Mouse (Mus musculus) R1 (cell line): ENCODE data around the gene Cachd1.

Experiments used
- DNase-seq: peaks from one replicate; pipeline ENCODE4 v3.0.0-alpha.2; 2018; ENCODE audit warnings: low read depth, low spot score

The Cachd1 gene

DNA sequence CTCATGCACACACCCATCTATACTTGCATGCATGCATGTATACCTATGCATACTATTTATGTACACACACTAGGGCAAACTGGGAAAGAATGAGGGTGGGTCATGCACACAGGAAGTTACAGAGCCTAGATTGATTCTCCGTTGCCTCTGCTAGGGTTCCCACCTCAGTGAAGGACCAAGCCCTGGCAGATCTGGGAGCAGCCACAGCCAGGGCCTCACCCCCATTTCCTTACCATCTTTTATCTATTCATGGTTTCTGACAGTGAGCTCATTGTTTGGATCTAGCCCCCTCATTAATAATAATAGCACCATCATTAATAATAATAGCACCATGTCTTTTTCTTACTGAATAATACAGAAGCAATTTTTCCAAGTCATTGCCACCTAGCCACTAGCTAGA, 143.9 kb downstream of the Cachd1 start:
- DNase-seq = no peak

DNA sequence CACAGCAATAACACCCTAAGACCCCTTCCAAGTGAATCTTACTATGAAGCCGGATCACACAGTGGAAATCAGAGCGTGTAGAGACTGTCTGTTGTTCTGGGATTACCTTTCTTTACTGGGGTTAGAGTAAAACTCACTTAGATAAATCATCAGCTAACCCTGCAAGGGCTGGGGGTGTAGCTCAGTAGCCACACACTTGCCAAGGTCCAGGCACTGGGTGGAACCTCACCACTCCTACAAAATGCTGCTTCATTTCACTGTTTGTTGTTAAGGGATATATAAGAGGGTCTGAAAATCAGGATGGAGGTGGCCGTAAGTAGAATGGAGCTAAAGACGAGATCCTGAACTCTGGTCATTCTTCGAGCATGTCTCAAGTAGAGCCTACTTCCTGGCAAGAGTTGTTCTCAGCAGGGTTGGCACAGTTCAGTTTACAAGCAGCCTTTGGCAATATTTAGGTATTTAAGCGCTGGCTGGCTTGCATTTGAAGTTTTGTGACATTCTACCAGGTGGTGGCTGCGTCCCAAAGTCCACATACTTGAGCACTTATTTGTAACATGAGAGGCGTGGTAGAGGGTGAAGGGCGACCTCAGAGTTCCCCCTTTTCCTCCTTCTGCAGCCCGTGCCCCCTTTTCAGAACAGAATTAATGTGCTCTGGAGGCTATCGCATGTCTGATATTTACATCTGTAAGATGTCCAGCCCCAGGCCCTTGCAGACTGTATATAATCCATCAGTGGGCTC, 146.5 kb downstream of the Cachd1 start:
- no peak for DNase-seq

DNA sequence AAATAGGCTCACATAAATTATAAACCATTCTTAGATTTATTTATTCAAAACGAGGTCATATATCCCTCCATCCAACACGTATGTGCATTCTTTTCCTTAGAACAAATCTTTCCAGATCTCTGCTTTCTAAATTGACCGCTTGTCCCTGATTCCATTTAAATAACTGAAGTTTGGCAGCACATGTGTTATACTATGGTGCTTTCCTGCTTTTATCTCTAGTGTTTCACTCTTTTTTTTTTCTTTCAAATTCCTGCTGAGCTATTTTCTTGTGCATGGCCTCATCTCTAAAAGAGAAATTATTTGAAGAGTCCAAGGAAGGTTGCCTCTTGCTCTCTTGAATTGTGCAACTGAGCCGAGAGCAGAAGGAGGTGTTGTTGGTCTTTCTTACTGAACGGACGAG, 147.1 kb downstream of the Cachd1 start:
- no peak for DNase-seq

DNA sequence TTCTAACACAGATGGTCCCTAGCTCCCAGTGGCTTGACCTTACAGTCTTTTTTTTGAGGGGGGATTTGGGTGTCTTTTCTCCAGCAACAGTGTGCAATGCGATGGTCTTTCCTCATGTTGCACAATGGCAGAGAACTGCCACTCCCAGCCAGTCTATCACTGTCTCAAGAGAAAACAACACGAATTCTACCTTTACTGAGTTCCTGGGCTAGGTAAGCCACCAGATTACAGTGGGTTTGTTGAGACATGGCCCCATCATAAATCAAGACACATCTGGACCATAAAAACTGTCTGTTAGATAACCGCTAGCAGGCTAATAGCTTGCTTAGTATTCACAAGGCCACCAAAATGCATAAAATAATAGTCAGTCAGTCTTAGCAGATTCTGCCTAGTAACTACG, 147.8 kb downstream of the Cachd1 start:
- no peak for DNase-seq

DNA sequence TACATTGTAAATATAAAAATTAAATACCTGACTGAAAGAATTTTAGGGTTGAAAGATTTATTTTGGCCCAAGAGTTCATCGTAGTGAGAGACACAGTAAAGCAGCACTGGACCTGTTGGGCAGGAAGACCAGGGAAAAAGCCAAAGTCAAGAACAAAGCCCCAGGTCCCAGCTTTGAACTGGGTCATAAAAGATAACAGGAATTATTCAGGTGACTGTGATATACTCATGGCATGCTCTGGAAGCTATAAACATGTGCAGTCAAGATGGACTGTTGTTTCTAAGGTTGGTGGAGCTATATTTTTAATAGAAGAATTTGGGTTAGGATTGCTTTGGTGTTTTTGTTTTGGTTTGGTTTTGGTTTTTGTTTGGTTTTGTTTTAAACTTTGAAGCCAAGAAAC, 148.7 kb downstream of the Cachd1 start:
- no peak for DNase-seq

DNA sequence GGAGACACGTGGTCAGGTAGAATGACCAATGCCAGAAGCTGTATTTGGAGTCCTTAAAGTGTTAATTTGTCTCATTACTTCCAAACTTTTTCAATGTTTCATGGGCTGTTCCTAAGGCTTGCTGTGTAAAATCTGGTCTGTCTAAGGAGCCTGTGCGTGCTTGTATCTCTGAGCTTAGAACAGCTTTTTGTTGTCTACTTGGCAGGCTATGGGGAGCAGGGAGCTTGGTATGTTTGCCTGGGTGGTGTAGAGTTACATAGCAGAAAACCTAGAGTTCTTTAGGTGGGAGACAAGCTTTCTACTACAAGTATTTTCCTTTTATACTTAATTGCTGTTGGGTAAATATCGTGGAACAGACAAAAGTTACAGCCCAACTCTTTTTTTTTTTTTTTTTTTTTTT, 150.1 kb downstream of the Cachd1 start:
- no peak for DNase-seq

DNA sequence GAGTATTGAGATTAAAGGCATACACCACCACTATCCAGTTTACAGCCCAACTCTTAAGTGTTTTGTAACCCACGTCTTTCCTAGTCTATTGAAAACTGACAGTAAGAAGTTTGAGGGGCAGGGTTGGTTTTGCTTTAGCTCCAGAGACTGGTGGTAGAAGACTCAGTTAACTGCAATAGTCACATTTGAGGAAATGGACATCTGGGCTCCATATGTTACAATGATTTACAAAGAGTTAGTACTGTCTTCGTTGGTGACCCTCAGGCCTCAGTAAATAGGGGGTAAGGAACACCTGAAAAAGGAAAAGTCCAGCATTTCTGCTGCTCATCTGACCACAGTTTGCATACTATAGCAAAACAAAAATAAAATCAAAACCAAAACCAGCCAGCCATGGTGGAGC, 150.6 kb downstream of the Cachd1 start:
- DNase-seq = no peak

DNA sequence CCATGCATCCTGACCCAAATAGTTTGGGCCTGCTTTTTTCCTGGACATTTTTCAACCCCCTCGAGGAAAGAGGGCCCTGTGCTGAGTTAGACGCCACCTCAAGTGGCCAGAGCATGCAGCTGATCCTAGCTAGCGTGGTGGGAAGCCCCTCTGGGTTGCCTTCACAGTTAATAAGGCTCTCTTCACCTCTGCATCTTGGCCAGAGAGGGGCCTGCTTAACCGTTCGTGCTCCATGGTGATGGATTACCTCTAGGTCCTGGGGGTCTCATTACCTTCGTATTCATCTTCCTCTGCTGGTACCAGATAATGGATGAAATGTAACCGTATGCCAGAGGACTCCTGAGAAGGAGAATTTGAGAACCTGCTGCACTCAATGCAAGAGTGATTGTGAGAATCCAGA, 167.2 kb downstream of the Cachd1 start:
- no peak for DNase-seq

DNA sequence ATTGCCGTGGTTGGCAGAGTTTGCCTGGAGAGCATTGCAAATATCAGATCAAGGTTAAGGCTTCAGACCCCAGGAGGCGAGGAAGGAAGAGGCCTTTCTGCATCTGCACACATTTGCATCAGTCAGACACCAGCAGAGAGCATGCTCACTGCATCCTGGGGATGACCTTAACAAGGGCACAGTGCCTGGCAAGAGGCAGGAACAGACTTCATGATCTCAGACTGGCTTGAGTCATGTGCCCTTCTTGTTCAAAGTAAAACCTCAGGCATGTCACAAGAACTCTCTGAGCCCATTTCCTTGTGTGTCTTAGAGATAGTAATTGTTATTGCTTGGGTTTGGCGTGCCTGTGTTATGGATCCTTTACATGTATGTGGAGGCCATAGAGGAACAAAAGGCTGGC, 167.8 kb downstream of the Cachd1 start:
- DNase-seq = peak; percentile 13

DNA sequence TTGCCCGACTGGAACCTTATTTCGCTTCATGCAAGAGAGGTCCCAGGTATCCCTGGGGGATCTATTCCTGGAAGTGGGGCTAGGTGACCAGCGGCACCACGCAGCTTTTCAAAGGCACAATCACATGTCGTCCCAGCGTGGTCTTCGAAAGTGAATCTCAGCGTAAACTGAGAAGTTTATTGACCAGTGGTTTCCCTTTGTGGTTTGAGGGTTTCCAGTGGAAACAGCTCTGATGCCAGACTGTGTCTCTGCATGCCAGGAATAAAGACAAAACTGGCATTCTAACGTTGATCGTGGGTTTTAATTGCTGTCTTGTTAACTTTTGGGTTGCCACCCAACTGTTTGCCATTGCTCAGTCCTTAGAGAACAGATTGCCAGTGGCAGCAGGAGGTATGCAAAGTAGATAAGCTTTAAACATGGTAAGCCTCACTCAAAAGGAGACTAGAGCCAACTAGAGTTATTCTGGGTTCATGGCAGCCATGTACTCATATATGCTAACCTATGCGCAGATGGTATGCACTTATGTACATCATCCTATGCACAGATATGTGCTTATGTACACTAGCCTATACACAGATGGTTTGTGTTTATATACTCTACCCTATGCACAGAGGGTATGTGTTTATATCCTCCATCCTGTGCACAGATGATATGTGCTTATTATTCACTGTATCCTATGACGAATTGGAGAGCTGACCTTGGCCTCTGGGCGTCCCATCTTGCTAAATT, 168.9 kb downstream of the Cachd1 start:
- no peak for DNase-seq

DNA sequence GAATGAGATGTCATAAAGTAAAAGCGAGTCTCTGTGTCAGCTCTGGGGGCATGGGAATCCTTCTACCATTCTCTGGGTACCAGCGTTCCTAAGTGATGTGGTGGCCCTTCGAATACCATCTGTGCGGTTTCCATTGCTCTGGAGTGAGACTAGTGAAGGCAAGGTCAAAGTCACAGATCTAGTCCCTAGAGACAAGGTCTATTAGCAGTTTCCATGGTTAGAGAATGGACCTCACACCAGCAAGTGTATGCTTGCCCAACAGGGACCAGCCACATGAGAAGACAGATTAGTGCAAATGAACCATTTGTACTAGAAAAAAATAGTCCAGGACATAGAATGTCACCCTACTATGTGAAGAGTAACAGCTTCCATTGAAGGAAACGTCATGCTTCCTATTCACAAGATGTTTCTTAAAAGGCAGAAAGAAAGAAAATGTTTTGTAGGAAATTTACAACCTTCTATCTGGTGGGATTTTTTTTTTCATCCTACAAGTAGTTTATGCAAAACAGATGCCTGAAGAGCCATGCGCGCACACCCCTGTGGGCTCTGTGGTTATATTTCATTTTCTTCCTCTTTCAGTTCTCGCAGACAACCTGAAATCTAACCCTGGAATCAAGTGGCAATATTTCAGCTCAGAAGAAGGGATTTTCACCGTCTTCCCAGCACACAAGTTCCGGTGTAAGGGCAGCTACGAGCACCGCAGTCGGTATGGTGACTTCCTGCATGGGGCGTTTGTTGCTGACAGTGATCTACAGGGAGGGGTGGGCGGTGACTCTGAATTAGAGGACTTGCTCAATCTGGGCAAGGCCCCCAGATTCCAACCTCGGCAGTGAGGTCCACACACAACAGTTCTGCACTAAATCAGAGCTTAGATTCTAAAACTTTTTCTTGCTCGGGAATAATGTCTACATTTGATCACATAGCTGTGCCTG, 172.3 kb downstream of the Cachd1 start:
- DNase-seq = peak; percentile 11

DNA sequence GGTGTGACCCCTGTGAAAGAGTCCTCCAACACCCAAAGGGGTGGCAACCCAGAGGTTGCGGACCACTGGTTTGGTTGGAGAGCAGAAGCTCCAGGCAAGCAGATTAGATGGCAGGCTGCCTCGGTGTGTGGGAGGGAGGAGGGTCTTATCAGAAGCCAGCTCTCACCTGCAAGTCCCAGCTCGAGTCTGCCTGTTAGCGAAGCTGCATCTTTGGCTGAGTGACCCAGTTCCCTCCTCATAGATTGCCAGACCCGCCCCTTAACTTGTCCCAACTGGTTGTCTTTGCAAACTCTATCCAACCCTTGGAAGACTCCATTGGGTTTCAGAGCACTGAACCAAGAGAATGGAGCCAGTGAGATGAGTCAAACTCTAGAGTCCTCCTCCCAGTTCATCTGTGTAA, 173.8 kb downstream of the Cachd1 start:
- no peak for DNase-seq

DNA sequence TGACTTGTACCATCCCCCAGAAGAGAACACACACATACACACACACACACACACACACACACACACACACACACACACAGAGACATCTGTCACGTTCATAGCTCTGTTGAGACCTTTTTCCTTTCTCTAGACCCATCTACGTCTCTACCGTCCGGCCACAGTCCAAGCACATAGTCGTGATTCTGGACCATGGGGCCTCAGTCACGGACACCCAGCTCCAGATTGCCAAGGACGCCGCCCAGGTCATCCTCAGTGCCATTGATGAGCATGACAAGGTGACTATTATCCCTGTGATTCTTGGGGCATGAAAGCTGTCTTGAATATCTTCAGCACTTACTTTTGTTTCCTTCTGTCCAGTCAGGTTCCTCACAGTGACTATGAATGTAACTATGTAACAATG, 175.4 kb downstream of the Cachd1 start:
- no peak for DNase-seq

DNA sequence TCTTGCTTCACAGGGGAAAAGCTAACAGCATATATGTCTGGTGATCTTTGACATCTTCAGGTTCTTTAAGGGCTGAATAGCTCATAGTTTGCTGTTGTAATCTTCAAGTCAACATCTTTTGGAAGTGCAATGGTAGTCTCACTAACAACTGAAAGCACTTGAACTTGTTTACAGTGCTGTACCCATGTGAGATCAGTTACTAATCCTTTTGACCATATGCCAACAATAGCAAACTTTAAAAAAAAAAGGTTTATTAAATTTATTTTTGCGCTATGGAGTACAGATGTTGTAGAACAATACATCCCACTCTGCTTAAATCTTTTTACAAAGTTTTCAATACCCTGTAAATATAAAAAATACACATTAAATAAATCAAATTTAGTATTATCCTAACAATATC, 186.9 kb downstream of the Cachd1 start:
- no peak for DNase-seq

DNA sequence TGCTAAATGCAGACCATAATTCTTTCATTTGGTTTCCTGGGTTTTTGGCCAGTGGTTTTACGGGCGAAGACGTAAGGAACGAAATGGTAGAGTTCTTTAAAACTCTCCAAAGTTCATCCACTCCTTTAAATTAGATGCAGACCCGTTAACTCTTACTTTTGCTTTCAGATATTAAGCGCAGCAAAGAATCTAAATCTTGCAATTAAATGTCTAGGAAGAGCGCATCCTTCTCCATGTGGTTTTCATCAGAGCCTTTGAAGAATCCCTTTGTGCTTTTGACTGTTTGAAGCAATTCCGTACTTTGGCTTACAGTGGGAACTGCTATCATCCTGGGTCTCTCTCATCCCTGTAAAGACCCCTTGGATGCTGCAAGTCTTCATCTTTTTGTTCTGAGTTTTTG, 187.3 kb downstream of the Cachd1 start:
- no peak for DNase-seq

DNA sequence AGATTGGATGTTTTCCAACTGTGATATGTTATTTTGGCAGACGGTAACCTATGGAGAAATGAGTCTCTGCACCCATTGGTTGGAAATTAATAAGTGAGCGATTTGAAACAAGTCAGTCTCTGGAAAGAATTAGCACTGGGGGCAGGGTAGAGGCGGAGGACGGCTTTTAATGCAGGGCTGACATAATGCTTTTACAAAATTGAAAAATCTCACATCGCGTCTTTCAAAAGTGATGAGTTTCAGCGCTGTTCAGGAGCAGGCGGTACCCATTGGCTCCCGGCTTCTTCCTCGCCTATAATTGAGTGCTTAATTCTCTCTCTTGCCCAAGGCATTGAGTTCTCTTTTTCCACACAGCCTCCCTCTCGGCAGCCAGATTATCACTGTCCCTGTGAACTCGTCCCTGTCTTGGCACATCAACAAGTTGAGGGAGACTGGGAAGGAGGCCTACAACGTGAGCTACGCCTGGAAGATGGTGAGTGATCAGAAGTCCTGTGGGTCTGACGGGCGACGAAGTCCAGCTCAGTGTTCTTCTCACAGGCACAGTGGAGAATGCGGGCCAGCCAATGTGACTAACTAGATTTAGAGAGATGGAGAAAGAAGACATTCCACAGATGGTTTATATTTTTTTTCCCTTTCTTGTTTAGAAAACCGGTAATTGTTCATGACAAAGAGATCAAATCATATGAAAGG, 191.4 kb downstream of the Cachd1 start:
- DNase-seq = no peak

DNA sequence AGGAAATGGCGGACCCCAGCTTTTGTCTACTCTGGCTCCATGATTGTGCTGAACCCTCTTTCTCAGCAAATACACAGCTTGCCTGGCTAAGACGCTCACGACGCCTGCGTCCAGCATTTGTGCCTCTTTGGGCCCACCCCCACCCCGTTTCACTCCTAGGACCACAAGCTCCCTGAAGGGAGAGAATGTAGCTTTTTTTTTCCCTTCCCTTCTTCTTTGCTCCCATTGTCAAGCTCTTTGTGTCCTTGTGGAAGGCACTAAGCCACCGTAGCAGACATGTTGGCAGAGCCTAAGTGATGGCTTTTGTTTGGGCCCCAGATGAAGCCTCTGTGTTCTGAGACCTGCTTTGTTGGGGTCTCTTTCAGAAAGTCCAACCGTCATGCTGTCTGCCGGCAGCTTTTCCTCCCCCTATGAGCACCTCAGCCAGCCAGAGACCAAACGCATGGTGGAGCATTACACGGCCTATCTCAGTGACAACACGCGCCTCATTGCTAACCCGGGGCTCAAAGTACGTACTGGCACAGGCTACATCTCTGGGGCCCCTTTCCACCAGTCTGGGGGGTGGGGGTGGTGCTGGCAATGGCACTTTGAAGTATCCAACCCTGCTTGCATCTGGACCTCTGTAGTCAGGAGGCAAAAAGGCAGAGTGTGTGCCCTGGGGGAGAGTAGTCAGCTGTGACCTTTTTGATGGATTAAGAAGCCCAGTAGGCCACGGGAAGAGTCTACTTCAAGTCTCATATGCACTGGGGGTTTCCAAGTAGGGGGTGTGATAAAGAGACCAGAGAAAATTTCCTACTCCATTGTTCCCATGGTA, 197.4 kb downstream of the Cachd1 start:
- no peak for DNase-seq

DNA sequence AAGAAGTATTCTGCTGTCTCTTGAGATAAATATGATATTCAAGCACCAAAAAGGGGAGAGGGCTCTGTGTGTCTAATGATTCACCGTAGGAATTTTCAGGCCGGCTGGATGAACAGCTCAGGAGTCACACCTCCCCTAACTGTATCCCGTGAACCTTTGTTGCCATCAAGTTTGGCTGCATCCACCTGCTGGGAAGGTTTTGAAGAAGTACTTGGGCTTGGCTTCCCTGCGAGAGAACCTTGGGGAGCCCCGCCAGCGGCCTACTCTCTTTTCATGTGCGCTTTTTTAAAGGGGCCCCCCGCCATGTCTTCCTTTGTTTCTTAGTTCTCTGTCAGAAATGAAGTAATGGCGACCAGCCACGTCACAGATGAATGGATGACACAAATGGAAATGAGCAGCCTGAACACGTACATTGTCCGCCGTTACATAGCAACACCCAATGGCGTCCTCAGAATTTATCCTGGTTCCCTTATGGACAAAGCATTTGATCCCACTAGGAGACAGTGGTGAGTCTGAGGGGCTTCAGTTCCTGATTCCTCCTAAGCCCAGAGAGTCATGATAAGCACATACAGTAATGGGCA, 198.1 kb downstream of the Cachd1 start:
- DNase-seq = peak; percentile 34

DNA sequence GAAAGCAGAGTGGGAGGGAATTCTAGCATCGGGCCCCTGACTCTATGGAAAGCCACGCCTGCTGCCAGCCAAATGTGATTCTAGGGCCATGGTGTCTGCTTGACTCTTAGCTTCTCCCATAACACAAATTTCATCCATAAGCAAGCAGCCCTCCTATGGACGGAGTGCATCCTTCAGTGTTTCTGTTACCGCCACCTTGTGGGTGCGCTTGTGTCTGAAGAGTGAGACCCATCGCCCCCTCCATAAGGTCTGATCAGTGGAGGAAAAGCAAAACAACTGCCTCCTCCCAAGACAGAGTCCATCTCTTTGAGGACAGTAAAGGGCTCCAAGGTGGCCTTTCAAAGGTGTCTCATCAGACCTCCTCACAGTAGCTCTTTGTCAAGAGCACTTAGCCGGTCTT, 201.0 kb downstream of the Cachd1 start:
- peak; percentile 16 for DNase-seq

DNA sequence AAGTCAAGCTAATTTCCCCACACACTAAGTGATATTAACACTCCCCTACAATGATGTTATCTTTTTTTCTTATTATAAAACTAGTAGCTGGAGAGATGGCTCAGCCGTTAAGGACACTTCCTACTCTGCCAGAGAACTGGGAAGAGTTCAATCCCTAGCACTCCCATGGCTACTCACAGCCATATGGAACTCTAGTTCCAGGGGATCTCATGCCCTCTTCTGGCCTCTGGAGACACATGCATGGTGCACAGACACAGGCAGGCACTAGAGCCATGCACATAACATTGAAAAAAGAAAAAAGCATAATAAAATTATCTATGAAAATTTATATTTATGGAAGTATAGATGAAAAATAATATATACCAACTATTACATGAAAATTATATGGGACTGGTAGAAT, 210.7 kb downstream of the Cachd1 start:
- DNase-seq = peak; percentile 14
